17 mouse cellular contexts compared by ENCODE assay signal in genomic region chr13:29194946-29195345, GRCm38 (mm10).
DNase-seq lines count a peak whose midpoint lies in the region; ATAC-seq and TF ChIP-seq lines count a peak whose summit lies in the region.
"Had no signal": no experiment of that assay in that cellular context is flagged by ENCODE, and none has a peak within 500 bp of the region (broad histone marks: within the 10 kb centered on the region; RNA-seq: fewer than 3 reads in every experiment).

No protein-coding gene starts in this region.

- 0 out of 2 replicates have a peak, but pooled peaks have one; percentile 30 for ATAC-seq in neural tube, embryonic 14.5 days (ENCODE audit: low read depth)
- ATAC-seq in forebrain, embryonic 16.5 days, result peak; percentile 52
- no peak for ATAC-seq in limb, embryonic 13.5 days (ENCODE audit: low FRiP score, low read depth)
- no peak for ATAC-seq in midbrain, postnatal 0 days (ENCODE audit: low FRiP score)
- ATAC-seq in megakaryocyte, adult 5-6 weeks (ENCODE audit: poor library complexity, severe bottlenecking), result no peak
- no peak for ATAC-seq in intestine, postnatal 0 days

- peaks cover 12% of the 10 kb centered on the region; the same call in 1 of the 2 replicates for H3K4me1 ChIP-seq in neural tube, embryonic 14.5 days (ENCODE audit: control insufficient read depth, insufficient read depth, low read length)
- peaks cover 26% of the 10 kb centered on the region for H3K4me1 ChIP-seq in forebrain, embryonic 16.5 days (replicated peaks; ENCODE audit: control insufficient read depth, insufficient read depth, low read length)
- peaks cover 16% of the 10 kb centered on the region for H3K4me1 ChIP-seq in limb, embryonic 13.5 days
- 0 out of 2 replicates have a peak, but pooled peaks cover 3% of the 10 kb centered on the region for H3K4me1 ChIP-seq in midbrain, postnatal 0 days (ENCODE audit: insufficient read depth, low read length)
- 0 out of 2 replicates have a peak, but pooled peaks cover 2% of the 10 kb centered on the region for H3K4me1 ChIP-seq in intestine, postnatal 0 days (replicated peaks; ENCODE audit: control insufficient read depth, insufficient read depth, low read length)
- H3K4me1 ChIP-seq: liver, embryonic 15.5 days had no signal

- no peak overlapping the region for H3K4me2 ChIP-seq in neural tube, embryonic 14.5 days (ENCODE audit: low read depth, low read length)
- 0 out of 2 replicates have a peak overlapping the region, but pooled peaks have one; percentile 20 for H3K4me2 ChIP-seq in forebrain, embryonic 16.5 days (ENCODE audit: low read length)
- H3K4me2 ChIP-seq in limb, embryonic 13.5 days (replicated peaks), result no peak overlapping the region
- H3K4me2 ChIP-seq in midbrain, postnatal 0 days (ENCODE audit: low read depth, low read length, poor library complexity, severe bottlenecking), result no peak overlapping the region
- no peak overlapping the region for H3K4me2 ChIP-seq in intestine, postnatal 0 days (replicated peaks; ENCODE audit: low read depth)
- H3K4me2 ChIP-seq: embryonic facial prominence, embryonic 13.5 days; liver, embryonic 15.5 days; neural tube, embryonic 12.5 days had no signal

- WGBS in neural tube, embryonic 14.5 days, result 37% methylated on average over 4 of the region's 4 CpGs
- WGBS in forebrain, embryonic 16.5 days, result 31% methylated on average over 4 of the region's 4 CpGs
- WGBS in limb, embryonic 13.5 days, result 40% methylated on average over 4 of the region's 4 CpGs
- 32% methylated on average over 4 of the region's 4 CpGs for WGBS in midbrain, postnatal 0 days
- 81% methylated on average over 4 of the region's 4 CpGs for WGBS in intestine, postnatal 0 days

- no peak for TF ChIP-seq CTCF in midbrain, postnatal 0 days (IDR thresholded peaks at IDR 0.05)
- TF ChIP-seq CTCF in intestine, postnatal 0 days (IDR thresholded peaks at IDR 0.05; ENCODE audit: low read depth), result no peak

- no peak for DNase-seq in neural tube, embryonic 10.5 days (ENCODE audit: extremely low spot score, low spot score)
- DNase-seq in midbrain, postnatal 0 days (ENCODE audit: low spot score), result no peak
- DNase-seq in lung, adult 18-20 months, result no peak
- DNase-seq: cerebellum, adult 9-11 months; heart, adult 2 months; heart, postnatal 36 days; kidney, adult 11 months; lung, postnatal 36 days had no signal

- no peak overlapping the region for H3K9ac ChIP-seq in neural tube, embryonic 14.5 days (replicated peaks; ENCODE audit: low read depth, low read length)
- H3K9ac ChIP-seq in forebrain, embryonic 16.5 days (replicated peaks; ENCODE audit: low read depth, low read length), result 0 out of 2 replicates have a peak overlapping the region, but pooled peaks have one; percentile 17
- no peak overlapping the region for H3K9ac ChIP-seq in limb, embryonic 13.5 days
- H3K9ac ChIP-seq in midbrain, postnatal 0 days (replicated peaks; ENCODE audit: low read length, poor library complexity, severe bottlenecking), result no peak overlapping the region
- H3K9ac ChIP-seq in intestine, postnatal 0 days (ENCODE audit: low read depth, low read length), result no peak overlapping the region
- H3K9ac ChIP-seq: embryonic facial prominence, embryonic 13.5 days; liver, embryonic 15.5 days; neural tube, embryonic 12.5 days had no signal

- H3K9me3 ChIP-seq in neural tube, embryonic 14.5 days (ENCODE audit: control insufficient read depth, low read length), result no peaks in the 10 kb centered on the region
- H3K9me3 ChIP-seq in forebrain, embryonic 16.5 days (ENCODE audit: control insufficient read depth, low read length), result no peaks in the 10 kb centered on the region
- no peaks in the 10 kb centered on the region for H3K9me3 ChIP-seq in limb, embryonic 13.5 days
- no peaks in the 10 kb centered on the region for H3K9me3 ChIP-seq in midbrain, postnatal 0 days (ENCODE audit: low read length)
- H3K9me3 ChIP-seq in intestine, postnatal 0 days (ENCODE audit: control insufficient read depth), result no peaks in the 10 kb centered on the region
- H3K9me3 ChIP-seq: embryonic facial prominence, embryonic 13.5 days; liver, embryonic 15.5 days; neural tube, embryonic 12.5 days had no signal

- H3K27me3 ChIP-seq in neural tube, embryonic 14.5 days (ENCODE audit: control insufficient read depth, insufficient read depth, low read length), result no peaks in the 10 kb centered on the region
- no peaks in the 10 kb centered on the region for H3K27me3 ChIP-seq in forebrain, embryonic 16.5 days (replicated peaks; ENCODE audit: control insufficient read depth, insufficient read depth, low read length)
- no peaks in the 10 kb centered on the region for H3K27me3 ChIP-seq in limb, embryonic 13.5 days
- H3K27me3 ChIP-seq in midbrain, postnatal 0 days (ENCODE audit: insufficient read depth, low read length), result no peaks in the 10 kb centered on the region
- no peaks in the 10 kb centered on the region for H3K27me3 ChIP-seq in intestine, postnatal 0 days (replicated peaks; ENCODE audit: control insufficient read depth, insufficient read depth, low read length)
- H3K27me3 ChIP-seq: embryonic facial prominence, embryonic 13.5 days; liver, embryonic 15.5 days; neural tube, embryonic 12.5 days had no signal

- no peaks in the 10 kb centered on the region for H3K36me3 ChIP-seq in neural tube, embryonic 14.5 days (ENCODE audit: control insufficient read depth, insufficient read depth, low read length)
- H3K36me3 ChIP-seq in forebrain, embryonic 16.5 days (ENCODE audit: control insufficient read depth, insufficient read depth), result no peaks in the 10 kb centered on the region
- no peaks in the 10 kb centered on the region for H3K36me3 ChIP-seq in limb, embryonic 13.5 days
- no peaks in the 10 kb centered on the region for H3K36me3 ChIP-seq in midbrain, postnatal 0 days (ENCODE audit: insufficient read depth, low read length)
- H3K36me3 ChIP-seq in intestine, postnatal 0 days (ENCODE audit: control insufficient read depth, insufficient read depth), result no peaks in the 10 kb centered on the region
- H3K36me3 ChIP-seq: embryonic facial prominence, embryonic 13.5 days; liver, embryonic 15.5 days; neural tube, embryonic 12.5 days had no signal

- H3K27ac ChIP-seq in neural tube, embryonic 14.5 days (ENCODE audit: low read depth, low read length), result peak overlapping the region; percentile 66; the same call in 1 of the 2 replicates
- H3K27ac ChIP-seq in forebrain, embryonic 16.5 days (ENCODE audit: low read length), result peak overlapping the region; percentile 92
- 0 out of 2 replicates have a peak overlapping the region, but pooled peaks have one; percentile 28 for H3K27ac ChIP-seq in limb, embryonic 13.5 days
- peak overlapping the region; percentile 20; the same call in 1 of the 2 replicates for H3K27ac ChIP-seq in midbrain, postnatal 0 days (ENCODE audit: low read depth, low read length)
- H3K27ac ChIP-seq in intestine, postnatal 0 days (ENCODE audit: low read depth, low read length), result no peak overlapping the region
- H3K27ac ChIP-seq: embryonic facial prominence, embryonic 13.5 days; heart, adult 2 months; kidney, postnatal 0 days; liver, embryonic 15.5 days; neural tube, embryonic 12.5 days had no signal

- no peak overlapping the region for H3K4me3 ChIP-seq in neural tube, embryonic 14.5 days (ENCODE audit: low read depth, low read length)
- H3K4me3 ChIP-seq in forebrain, embryonic 16.5 days (replicated peaks; ENCODE audit: low read length), result no peak overlapping the region
- H3K4me3 ChIP-seq in limb, embryonic 13.5 days, result no peak overlapping the region
- H3K4me3 ChIP-seq in midbrain, postnatal 0 days (ENCODE audit: low read depth, low read length), result no peak overlapping the region
- no peak overlapping the region for H3K4me3 ChIP-seq in intestine, postnatal 0 days (ENCODE audit: low read depth, low read length)
- H3K4me3 ChIP-seq: embryonic facial prominence, embryonic 13.5 days; heart, adult 2 months; liver, embryonic 15.5 days; neural tube, embryonic 12.5 days had no signal

Comparison
In these comparisons a context has a peak if more than half of its experiments do, and no peak if none do; other contexts are left out.
1. ATAC-seq: peak in neural tube, embryonic 14.5 days (single experiment) and forebrain, embryonic 16.5 days (single experiment); none in limb, embryonic 13.5 days (single experiment), midbrain, postnatal 0 days (single experiment), megakaryocyte, adult 5-6 weeks (single experiment) and intestine, postnatal 0 days (single experiment).